Mouse (Mus musculus) heart, postnatal 0 days (tissue): ENCODE measurements around the gene Exoc1. TPM values are rescaled to one million over a fixed set of nuclear protein-coding genes. Genes with fewer than 3 reads are reported as not detected.

Experiments
- ATAC-seq: fragments of 200-750 bp; cut with Nextera tagmentation; 2 replicates; pipeline ENCODE4 v1.8.0; 2017; ENCODE audit warnings: low read depth, moderate number of reproducible peaks, moderate library complexity; ENCODE audit not compliant: insufficient read depth
- DNase-seq: peaks from one replicate; pipeline ENCODE4 v3.0.0-alpha.2; 2016; ENCODE audit warnings: low spot score
- H3K27ac ChIP-seq: fragments of 300-500 bp; sonication (generic); 2 replicates; pipeline ENCODE4 v1.5.1; 2014; ENCODE audit warnings: low read depth, mild to moderate bottlenecking
- H3K27me3 ChIP-seq: fragments of 300-500 bp; sonication (generic); 2 replicates; pipeline ENCODE4 v1.6.1; 2014; ENCODE audit warnings: low read length, mixed read lengths; ENCODE audit not compliant: control insufficient read depth, insufficient read depth
- H3K36me3 ChIP-seq: fragments of 300-500 bp; sonication (generic); replicated peaks from 2 replicates; pipeline ENCODE4 v1.6.1; 2014; ENCODE audit warnings: low read length, mixed read lengths; ENCODE audit not compliant: control insufficient read depth, insufficient read depth
- H3K4me1 ChIP-seq: fragments of 300-500 bp; sonication (generic); 2 replicates; pipeline ENCODE4 v1.6.1; 2014; ENCODE audit warnings: antibody characterized with exemption; ENCODE audit not compliant: control insufficient read depth, insufficient read depth
- H3K4me2 ChIP-seq: fragments of 300-500 bp; sonication (generic); 2 replicates; pipeline ENCODE4 v1.6.1; 2014; ENCODE audit warnings: low read depth, mild to moderate bottlenecking, low read length, moderate library complexity
- H3K4me3 ChIP-seq: fragments of 300-500 bp; sonication (generic); 2 replicates; pipeline ENCODE4 v1.5.1; 2014; ENCODE audit warnings: low read depth, low read length
- H3K9ac ChIP-seq: fragments of 300-500 bp; sonication (generic); replicated peaks from 2 replicates; pipeline ENCODE4 v1.6.1; 2014; ENCODE audit warnings: low read depth, low read length, mixed read lengths
- H3K9me3 ChIP-seq: fragments of 300-500 bp; sonication (generic); replicated peaks from 2 replicates; pipeline ENCODE4 v1.6.1; 2016; ENCODE audit warnings: low read length; ENCODE audit not compliant: control insufficient read depth
- CTCF ChIP-seq: IDR thresholded peaks from 2 replicates; pipeline ENCODE4 v1.5.1; 2016; ENCODE audit warnings: antibody characterized with exemption, control low read depth, low read depth
- EP300 ChIP-seq: IDR thresholded peaks from 2 replicates; pipeline ENCODE4 v1.6.1; 2016; ENCODE audit warnings: antibody characterized with exemption, low read depth
- WGBS: fragments of 180-500 bp; shearing (Covaris S2); extraction: QIAGEN DNeasy Blood & Tissue Kit; methylation state at CpG from one replicate; pipeline ENCODE4 v1.1.7; 2014; 5-methylcytosine and 5-hydroxymethylcytosine counted together
- polyA plus RNA-seq: library from polyadenylated mRNA; unstranded; fragments of >200 nt; fragmentation: Nextera tagmentation; extraction: Ambion mirVana; gene quantifications from 2 replicates; pipeline ENCODE4 v1.2.1, GENCODE M21; 2015
- total RNA-seq: library from RNA; depleted of rRNA; stranded (reverse); fragments of >200 nt; gene quantifications from 2 replicates; pipeline ENCODE4 v1.2.3, GENCODE M21; 2014; ENCODE audit warnings: low replicate concordance; rRNA removed

Exoc1 gene
- total RNA-seq (13.0 and 23.5 TPM in 2 replicates), polyA plus RNA-seq (12.9 and 13.6 TPM in 2 replicates)

DNA sequence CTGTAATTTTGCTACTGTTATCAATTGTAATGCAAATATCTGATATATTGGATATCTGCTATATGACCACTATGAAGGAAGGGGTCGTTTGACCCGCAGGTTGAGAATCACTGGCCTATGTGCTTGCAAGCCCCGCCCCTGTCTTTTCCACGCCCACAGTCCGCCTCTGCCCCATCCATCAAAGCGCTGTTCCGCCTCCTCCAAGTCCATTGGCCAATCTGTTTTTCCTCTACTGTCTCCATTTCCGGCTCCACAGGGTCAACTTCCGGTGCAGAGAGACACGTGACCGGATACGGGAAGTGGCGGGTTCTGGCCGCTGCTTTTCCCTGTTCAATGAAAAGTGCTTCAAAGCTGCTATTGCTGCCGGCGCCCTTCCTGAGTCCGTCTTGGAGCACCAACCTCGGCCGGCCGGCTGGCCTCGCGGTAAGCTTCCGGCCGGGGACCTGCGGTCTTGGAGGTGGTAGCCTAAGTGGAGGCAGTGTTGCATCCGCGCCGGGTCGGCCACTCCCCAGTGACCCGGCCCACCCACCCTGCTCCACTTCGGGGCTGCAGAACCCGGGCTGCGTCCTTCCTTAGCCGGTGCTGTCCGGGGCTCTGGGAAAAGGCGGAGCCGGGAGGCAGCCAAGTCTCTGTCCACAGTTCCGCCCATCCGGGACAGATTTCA is at the start of gene Exoc1:
Gene Exoc1 (plus strand): TSS at position 272 of the 664 bp plus-strand sequence.
- Histone ChIP-seq H3K36me3 (peaks cover 9% of the 10 kb centered on the region), H3K9ac (peak within 1 kb of the TSS; percentile 81), H3K27ac (peak within 1 kb of the TSS; percentile 89), H3K4me2 (peak within 1 kb of the TSS; percentile 94), H3K4me1 (peaks cover 9% of the 10 kb centered on the region), H3K27me3 (no peaks in the 10 kb centered on the region), H3K4me3 (peak within 1 kb of the TSS; percentile 96), H3K9me3 (no peaks in the 10 kb centered on the region)
- under 1% methylated on average over 39 of the region's 39 CpGs for WGBS
- TF ChIP-seq EP300 (no peak), CTCF (no peak)
- DNase-seq (peak; percentile 97), ATAC-seq (peak; percentile 100)

DNA sequence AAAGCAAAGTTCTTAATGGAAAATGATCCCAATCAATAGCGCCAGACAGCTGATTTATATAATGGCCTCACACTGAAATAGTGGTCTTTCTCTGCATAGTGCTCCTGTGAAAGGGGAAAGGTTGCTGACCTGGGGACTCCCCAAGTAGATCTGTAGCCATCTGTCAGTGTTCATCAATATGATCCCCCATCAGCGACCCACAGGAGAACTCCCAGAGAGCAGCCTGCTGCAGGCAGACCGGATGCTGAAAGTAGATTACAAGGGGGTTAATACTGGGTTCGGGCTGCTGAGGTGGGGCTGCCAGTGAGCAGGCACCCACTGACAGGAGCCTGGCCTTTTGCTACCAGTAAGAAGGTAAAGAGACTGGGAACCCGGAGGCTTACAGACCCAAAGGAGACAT is 45.3 kb upstream of the Exoc1 start, which contains the start of gene Gm7271:
Gene Gm7271 (plus strand): TSS at position 230 of the 400 bp plus-strand sequence.
- WGBS = 45% methylated on average over 5 of the region's 5 CpGs
- H3K36me3 ChIP-seq = no peaks in the 10 kb centered on the region
- H3K4me1 ChIP-seq = no peaks in the 10 kb centered on the region
- H3K9me3 ChIP-seq = no peaks in the 10 kb centered on the region
- DNase-seq (no peak), ATAC-seq (no peak)
- H3K4me3 ChIP-seq = no peak within 1 kb of the TSS
- TF ChIP-seq CTCF (no peak), EP300 (no peak)
- H3K27ac ChIP-seq = no peak within 1 kb of the TSS
- no peaks in the 10 kb centered on the region for H3K27me3 ChIP-seq
- no peak within 1 kb of the TSS for H3K9ac ChIP-seq
- no peak within 1 kb of the TSS for H3K4me2 ChIP-seq

DNA sequence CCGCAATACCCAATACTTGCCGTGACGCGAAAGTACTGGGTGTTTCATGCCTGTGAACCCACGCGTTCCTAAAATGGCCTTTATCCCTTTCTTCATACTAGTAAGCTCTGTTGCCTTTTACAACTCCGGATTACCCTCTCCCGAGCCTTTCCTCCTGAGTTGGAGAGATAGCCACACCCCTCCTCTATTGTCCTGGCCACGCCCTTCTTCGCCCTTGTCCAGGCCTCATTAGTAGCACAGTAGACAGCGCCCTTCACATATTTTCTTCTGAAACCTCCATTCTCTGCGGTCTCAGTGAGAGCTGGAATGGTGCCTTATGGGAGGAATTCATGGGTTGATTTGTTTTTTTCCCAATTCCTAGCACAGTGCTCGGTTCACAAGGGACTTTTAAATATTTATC is 34.0 kb upstream of the Exoc1 start:
- Histone ChIP-seq H3K4me3 (no peak overlapping the region), H3K4me2 (no peak overlapping the region), H3K9ac (no peak overlapping the region), H3K9me3 (no peaks in the 10 kb centered on the region), H3K27me3 (peaks cover 3% of the 10 kb centered on the region; the same call in 1 of the 2 replicates), H3K27ac (no peak overlapping the region), H3K36me3 (no peaks in the 10 kb centered on the region), H3K4me1 (no peaks in the 10 kb centered on the region)
- DNase-seq = no peak
- TF ChIP-seq CTCF (no peak), EP300 (no peak)
- WGBS = 81% methylated on average over 13 of the region's 13 CpGs
- no peak for ATAC-seq

DNA sequence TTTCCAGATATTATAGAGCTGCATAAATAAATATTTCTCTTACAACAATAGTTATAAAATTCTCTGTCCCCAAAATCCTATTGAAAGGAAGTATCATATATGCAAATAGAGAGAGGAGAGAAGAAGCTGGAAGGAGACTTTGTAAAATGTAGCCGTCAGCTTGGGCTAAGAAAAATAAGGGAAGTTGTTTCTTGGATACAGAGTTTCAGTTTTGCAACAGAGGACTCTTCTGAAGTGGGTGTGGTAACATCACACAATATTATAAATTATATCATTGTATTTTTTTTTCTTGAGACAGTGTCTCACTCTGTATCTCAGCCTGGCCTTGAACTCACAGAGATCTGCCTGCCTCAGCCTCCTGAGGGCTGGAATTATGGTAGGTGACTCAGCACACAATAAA is 6.7 kb upstream of the Exoc1 start:
- no peak overlapping the region for H3K27ac ChIP-seq
- no peak overlapping the region for H3K9ac ChIP-seq
- H3K9me3 ChIP-seq = no peaks in the 10 kb centered on the region
- H3K27me3 ChIP-seq = no peaks in the 10 kb centered on the region
- DNase-seq (no peak), ATAC-seq (no peak)
- no peak for TF ChIP-seq CTCF
- TF ChIP-seq EP300 = no peak
- no peak overlapping the region for H3K4me2 ChIP-seq
- WGBS = 69% methylated on average over 1 of the region's 1 CpGs
- no peak overlapping the region for H3K4me3 ChIP-seq
- H3K4me1 ChIP-seq = no peaks in the 10 kb centered on the region
- H3K36me3 ChIP-seq = no peaks in the 10 kb centered on the region

DNA sequence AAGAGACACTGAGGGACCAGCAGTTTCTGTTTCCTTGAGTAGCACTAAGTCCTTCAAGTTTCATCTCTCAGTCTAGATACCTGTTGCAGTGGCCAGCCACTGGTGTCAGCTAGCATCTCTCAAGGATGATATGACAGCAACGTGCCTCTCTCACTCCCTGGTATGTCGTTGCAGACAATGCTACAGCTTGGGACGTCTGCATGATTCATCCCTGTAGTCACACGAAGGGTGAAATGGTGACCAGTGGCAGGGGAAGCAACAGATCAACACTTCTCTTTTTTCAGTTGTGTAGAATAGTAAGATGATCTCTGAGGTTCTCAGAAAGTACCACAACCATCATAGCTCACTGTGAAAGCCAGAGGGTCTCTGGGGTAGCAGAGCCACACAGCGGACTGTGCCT is 4.5 kb upstream of the Exoc1 start:
- Histone ChIP-seq H3K9me3 (no peaks in the 10 kb centered on the region), H3K27ac (no peak overlapping the region), H3K4me1 (peaks cover under 1% of the 10 kb centered on the region; the same call in 1 of the 2 replicates), H3K4me3 (no peak overlapping the region), H3K4me2 (no peak overlapping the region), H3K27me3 (no peaks in the 10 kb centered on the region), H3K9ac (no peak overlapping the region), H3K36me3 (no peaks in the 10 kb centered on the region)
- ATAC-seq = no peak
- 56% methylated on average over 5 of the region's 5 CpGs for WGBS
- no peak for DNase-seq
- TF ChIP-seq EP300 (no peak), CTCF (no peak)
